Mouse (Mus musculus): ENCODE results near the gene D7Ertd443e. TPM values are rescaled to one million over a fixed set of nuclear protein-coding genes. Genes with fewer than 3 reads are reported as not detected.
A peak's percentile ranks its signal among the peaks of the same experiment; 100 is the strongest.

Gene D7Ertd443e
- polyA plus RNA-seq, 1 experiment = not detected

DNA sequence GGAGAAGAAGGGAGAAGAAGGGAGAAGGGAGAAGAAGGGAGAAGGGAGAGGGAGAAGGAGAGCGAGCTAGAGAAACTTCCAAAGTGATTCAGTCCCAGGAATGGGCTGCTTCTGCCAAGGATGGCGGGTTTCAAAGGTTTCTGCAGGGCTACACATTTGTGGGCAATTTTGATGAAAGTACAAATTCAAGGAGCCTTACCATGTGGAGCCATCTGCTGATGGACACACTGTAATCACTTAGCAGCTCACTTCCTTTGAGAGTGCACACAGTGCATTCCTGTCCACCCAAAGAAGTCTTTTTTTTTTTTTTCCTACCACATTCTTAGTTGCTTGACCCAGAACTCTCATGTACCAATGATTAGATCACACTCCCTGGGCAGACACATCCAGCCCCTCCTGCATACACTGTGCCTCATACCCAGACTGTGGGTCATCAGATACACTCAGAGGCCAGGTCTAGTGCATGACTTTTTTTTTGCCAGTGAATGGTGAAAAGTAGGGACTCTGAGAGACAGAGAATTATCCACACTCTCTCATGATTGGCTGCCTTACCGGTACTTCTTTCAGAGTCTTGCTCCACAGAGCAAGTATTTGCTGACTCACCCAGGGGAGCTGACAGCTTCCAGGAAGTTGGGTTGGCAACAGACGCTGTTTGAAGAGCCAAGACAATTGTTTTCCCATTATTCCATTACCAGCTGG is 124.3 kb downstream of the D7Ertd443e start:
- Histone ChIP-seq H3K36me3 (replicated peaks; ENCODE audit: low read length) (no peaks in the 10 kb centered on the region), H3K27me3 (replicated peaks) (peaks cover 2% of the 10 kb centered on the region), H3K4me3 (replicated peaks) (peak overlapping the region; percentile 46), H3K9me3 (no peaks in the 10 kb centered on the region), H3K4me1 (peaks cover 7% of the 10 kb centered on the region)
- no peak for TF ChIP-seq GATA1 (IDR thresholded peaks at IDR 0.05; ENCODE audit: borderline replicate concordance, low read length)
- TF ChIP-seq FLI1 (IDR thresholded peaks at IDR 0.05; ENCODE audit: low read length) = no peak

DNA sequence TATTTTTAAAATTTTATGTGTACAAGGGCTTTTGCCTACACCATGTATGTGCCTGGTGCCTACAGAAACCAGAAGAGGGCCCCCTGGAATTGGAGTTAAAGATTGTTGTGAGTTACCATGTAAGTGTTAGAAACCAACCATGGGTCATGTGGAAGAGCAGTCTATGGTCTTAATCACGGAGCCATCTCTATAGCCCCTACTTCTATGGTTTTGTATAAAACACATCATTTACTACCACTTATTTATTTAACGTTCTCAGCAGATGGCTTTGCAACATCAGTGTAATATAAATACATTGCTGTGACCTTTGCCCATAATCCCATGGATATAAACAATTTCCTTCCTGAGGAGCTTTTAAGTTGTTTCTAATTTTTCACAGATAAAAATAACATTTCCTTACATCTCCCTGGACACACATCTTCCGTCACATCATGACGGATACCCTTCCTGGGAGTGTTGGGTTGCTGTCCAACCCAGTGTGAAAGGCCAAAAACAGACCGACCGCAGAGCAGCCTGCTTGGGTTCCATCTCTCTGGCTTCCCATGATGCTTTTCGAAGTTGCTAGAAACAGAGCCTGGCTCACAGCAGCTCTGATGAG is 135.1 kb downstream of the D7Ertd443e start:
- Histone ChIP-seq H3K36me3 (replicated peaks; ENCODE audit: low read length) (no peaks in the 10 kb centered on the region), H3K27me3 (replicated peaks) (no peaks in the 10 kb centered on the region), H3K9me3 (no peaks in the 10 kb centered on the region), H3K4me3 (replicated peaks) (no peak overlapping the region), H3K4me1 (no peaks in the 10 kb centered on the region)
- TF ChIP-seq GATA1 (IDR thresholded peaks at IDR 0.05; ENCODE audit: borderline replicate concordance, low read length) = no peak
- TF ChIP-seq FLI1 (IDR thresholded peaks at IDR 0.05; ENCODE audit: low read length) = no peak

DNA sequence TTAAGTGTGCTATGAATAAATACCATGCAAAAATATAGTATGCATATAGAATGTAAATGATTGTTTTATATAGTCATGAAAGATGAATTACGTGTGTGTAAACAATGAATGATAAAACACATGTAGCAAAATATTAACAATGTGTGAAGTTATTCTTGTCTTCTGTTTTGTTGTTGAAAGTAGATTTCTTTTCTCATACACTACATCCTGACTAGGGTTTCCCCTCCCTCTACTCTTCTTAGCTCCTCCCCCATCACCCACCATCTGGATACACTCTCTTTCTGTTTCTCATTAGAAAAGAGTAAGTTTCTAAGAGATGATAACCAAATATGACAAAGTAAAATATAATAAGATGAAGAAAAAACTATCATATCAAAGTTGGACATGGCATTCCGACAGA is 137.4 kb downstream of the D7Ertd443e start:
- TF ChIP-seq FLI1 (IDR thresholded peaks at IDR 0.05; ENCODE audit: low read length) (no peak), GATA1 (IDR thresholded peaks at IDR 0.05; ENCODE audit: borderline replicate concordance, low read length) (no peak)
- Histone ChIP-seq H3K27me3 (replicated peaks) (no peaks in the 10 kb centered on the region), H3K4me1 (no peaks in the 10 kb centered on the region), H3K4me3 (replicated peaks) (no peak overlapping the region), H3K36me3 (replicated peaks; ENCODE audit: low read length) (no peaks in the 10 kb centered on the region), H3K9me3 (peaks cover 3% of the 10 kb centered on the region)

DNA sequence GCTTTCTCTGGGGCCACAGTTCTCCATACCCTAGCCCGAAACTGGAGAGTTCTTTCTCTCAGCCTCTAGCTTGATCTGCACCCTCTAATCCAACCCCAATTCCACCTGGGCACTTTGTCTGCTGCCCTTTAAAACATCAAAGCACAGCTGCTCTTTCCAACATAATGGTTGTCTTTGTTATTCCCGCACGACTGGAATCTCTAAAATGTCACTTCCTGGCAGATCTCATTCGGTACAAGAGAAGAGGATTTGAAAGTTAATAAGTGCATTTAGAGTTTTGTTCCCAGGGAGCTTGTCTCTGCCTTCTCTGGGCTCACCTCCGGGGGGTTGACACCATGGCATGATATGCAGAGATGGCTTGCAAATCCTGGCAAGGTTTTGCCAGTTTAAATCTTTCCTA is 138.8 kb downstream of the D7Ertd443e start:
- Histone ChIP-seq H3K4me1 (no peaks in the 10 kb centered on the region), H3K4me3 (replicated peaks) (no peak overlapping the region), H3K36me3 (replicated peaks; ENCODE audit: low read length) (no peaks in the 10 kb centered on the region), H3K9me3 (peaks cover 11% of the 10 kb centered on the region), H3K27me3 (replicated peaks) (no peaks in the 10 kb centered on the region)
- TF ChIP-seq GATA1 (IDR thresholded peaks at IDR 0.05; ENCODE audit: borderline replicate concordance, low read length) (no peak), FLI1 (IDR thresholded peaks at IDR 0.05; ENCODE audit: low read length) (no peak)

DNA sequence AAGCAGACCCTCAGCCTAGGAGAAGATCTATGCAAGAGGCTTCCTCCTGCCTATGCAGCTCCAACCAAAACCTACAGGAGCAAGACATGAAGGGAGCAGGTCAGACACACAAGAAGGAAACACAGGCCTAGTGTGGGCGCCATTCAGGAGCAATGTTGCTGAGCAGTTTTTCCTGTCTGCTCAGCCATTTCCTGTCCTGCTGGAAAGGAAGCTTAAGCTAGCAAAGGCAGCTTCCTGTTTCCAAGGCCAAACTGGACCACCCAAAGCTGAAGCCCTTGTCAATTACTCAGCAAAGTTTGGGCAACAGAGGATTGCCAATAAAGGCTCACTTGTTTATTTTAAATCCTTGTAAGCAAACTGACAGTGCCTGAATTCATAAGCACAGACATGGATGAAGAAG is 142.7 kb downstream of the D7Ertd443e start:
- Histone ChIP-seq H3K4me3 (replicated peaks) (no peak overlapping the region), H3K27me3 (replicated peaks) (no peaks in the 10 kb centered on the region), H3K36me3 (replicated peaks; ENCODE audit: low read length) (no peaks in the 10 kb centered on the region), H3K9me3 (peaks cover 24% of the 10 kb centered on the region), H3K4me1 (no peaks in the 10 kb centered on the region)
- TF ChIP-seq GATA1 (IDR thresholded peaks at IDR 0.05; ENCODE audit: borderline replicate concordance, low read length) = no peak
- TF ChIP-seq FLI1 (IDR thresholded peaks at IDR 0.05; ENCODE audit: low read length) = no peak

DNA sequence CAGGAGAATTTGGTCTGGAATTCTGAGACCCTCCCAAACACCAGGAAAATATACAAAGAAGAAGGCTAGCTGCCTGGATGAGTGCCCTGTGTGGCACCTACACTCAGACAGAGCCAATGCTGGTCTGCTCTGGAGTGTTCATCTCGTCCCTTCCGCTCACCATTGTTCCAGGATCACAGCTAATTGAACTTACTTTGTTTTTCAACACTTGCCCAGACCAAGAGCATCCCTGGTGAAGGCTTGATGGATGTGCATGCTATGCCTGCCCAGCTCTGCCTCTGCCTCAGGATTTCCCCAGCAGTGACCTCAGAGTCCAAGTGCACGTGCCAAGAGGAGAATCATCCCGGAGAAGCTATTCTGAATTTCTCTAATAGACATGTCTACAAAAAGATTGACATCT is 144.2 kb downstream of the D7Ertd443e start:
- peaks cover 24% of the 10 kb centered on the region for H3K9me3 ChIP-seq

DNA sequence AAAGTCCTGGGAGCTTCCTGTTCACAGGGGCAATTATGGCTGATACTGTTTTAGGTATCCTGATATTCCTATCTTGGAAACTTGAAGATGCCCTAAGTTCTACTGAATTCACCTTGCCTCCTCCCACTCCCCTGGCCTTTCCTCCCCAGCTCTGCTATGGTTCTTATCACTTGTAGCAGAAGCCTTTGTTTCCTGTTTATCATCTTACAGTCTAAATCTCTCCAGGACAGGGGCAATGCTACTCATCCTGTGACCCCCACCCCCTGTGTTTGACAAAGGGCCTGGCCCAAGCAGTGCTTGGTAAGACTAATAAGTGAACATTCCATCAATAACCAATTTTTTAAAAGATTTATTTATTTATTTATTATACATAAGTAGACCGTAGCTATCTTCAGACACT is 144.9 kb downstream of the D7Ertd443e start:
- no peaks in the 10 kb centered on the region for H3K4me1 ChIP-seq
- peaks cover 24% of the 10 kb centered on the region for H3K9me3 ChIP-seq
- no peaks in the 10 kb centered on the region for H3K27me3 ChIP-seq (replicated peaks)
- no peaks in the 10 kb centered on the region for H3K36me3 ChIP-seq (replicated peaks; ENCODE audit: low read length)
- no peak overlapping the region for H3K4me3 ChIP-seq (replicated peaks)
- TF ChIP-seq FLI1 (IDR thresholded peaks at IDR 0.05; ENCODE audit: low read length) = no peak
- TF ChIP-seq GATA1 (IDR thresholded peaks at IDR 0.05; ENCODE audit: borderline replicate concordance, low read length) = no peak

More for the DNA sequence above, 144.2 kb downstream of the D7Ertd443e start:
- TF ChIP-seq FLI1 (IDR thresholded peaks at IDR 0.05; ENCODE audit: low read length) = no peak
- no peak for TF ChIP-seq GATA1 (IDR thresholded peaks at IDR 0.05; ENCODE audit: borderline replicate concordance, low read length)
- Histone ChIP-seq H3K27me3 (replicated peaks) (no peaks in the 10 kb centered on the region), H3K36me3 (replicated peaks; ENCODE audit: low read length) (no peaks in the 10 kb centered on the region), H3K4me3 (replicated peaks) (no peak overlapping the region), H3K4me1 (no peaks in the 10 kb centered on the region)

DNA sequence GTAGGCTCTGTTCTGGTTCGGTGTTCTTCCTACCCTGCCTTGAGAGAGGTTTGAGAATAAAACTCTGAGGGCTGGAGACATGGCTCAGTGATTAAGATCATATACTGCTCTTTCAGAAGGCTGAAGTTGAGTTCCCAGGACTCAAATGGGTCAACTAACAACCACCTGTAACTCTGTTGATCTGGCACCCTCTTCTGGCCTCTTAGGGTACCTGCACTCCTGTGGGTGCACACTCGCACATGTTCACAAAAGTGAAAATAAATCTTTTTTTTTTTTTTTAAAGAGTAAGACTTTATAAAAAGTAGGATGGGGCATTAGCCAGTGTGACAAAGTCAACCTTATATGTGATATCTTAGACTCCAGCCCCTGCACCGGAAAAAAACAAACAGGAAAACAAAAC is 146.6 kb downstream of the D7Ertd443e start:
- Histone ChIP-seq H3K4me1 (no peaks in the 10 kb centered on the region), H3K9me3 (peaks cover 22% of the 10 kb centered on the region), H3K36me3 (replicated peaks; ENCODE audit: low read length) (no peaks in the 10 kb centered on the region), H3K27me3 (replicated peaks) (no peaks in the 10 kb centered on the region), H3K4me3 (replicated peaks) (no peak overlapping the region)
- no peak for TF ChIP-seq FLI1 (IDR thresholded peaks at IDR 0.05; ENCODE audit: low read length)
- no peak for TF ChIP-seq GATA1 (IDR thresholded peaks at IDR 0.05; ENCODE audit: borderline replicate concordance, low read length)

DNA sequence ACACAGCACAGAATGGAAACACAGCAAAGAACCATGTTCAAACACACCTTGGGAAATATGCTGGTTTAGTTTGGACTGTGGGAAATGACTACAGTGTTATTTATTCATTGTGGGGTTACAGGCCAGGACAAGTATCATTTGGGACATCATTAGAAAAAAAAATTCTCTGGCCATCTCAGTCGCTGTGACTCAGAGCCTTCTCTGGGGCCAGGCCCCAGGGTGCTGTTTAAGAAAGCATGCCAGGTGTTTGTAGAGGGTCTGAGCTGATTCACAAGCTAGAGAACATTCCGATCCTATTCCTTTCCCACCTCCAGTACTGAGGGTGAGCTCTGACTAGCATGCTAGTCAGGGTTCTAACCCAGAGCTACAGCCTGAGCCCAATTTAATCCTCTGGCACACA is 148.1 kb downstream of the D7Ertd443e start:
- TF ChIP-seq GATA1 (IDR thresholded peaks at IDR 0.05; ENCODE audit: borderline replicate concordance, low read length) (no peak), FLI1 (IDR thresholded peaks at IDR 0.05; ENCODE audit: low read length) (no peak)
- no peaks in the 10 kb centered on the region for H3K36me3 ChIP-seq (replicated peaks; ENCODE audit: low read length)
- H3K4me1 ChIP-seq = no peaks in the 10 kb centered on the region
- no peak overlapping the region for H3K4me3 ChIP-seq (replicated peaks)
- peaks cover 17% of the 10 kb centered on the region for H3K9me3 ChIP-seq
- no peaks in the 10 kb centered on the region for H3K27me3 ChIP-seq (replicated peaks)

DNA sequence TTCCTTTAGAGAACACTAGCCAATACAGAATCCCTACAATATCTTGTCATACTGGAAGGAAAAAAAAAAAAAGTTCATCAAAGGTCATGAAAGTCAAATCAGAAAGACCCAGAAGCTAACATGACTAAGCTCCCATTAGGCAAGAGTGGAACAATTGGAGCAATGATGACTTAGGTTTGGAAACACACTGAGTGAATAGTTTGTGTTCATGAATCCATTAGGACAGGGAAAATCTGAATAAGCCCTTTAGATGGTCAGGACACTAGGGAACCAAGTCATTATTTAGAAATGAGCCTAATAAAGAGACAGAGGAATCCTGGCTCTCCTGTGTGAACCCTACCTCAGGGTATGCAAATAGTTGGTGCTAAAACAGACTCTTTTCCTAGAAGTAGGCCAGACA is 148.7 kb downstream of the D7Ertd443e start:
- TF ChIP-seq GATA1 (IDR thresholded peaks at IDR 0.05; ENCODE audit: borderline replicate concordance, low read length) = no peak
- no peak for TF ChIP-seq FLI1 (IDR thresholded peaks at IDR 0.05; ENCODE audit: low read length)
- H3K9me3 ChIP-seq = peaks cover 13% of the 10 kb centered on the region
- H3K36me3 ChIP-seq (replicated peaks; ENCODE audit: low read length) = no peaks in the 10 kb centered on the region
- H3K4me1 ChIP-seq = no peaks in the 10 kb centered on the region
- peaks cover 2% of the 10 kb centered on the region for H3K27me3 ChIP-seq (replicated peaks)
- no peak overlapping the region for H3K4me3 ChIP-seq (replicated peaks)
